Comparison of ENCODE assay signal across 23 mouse cellular contexts in genomic region chr4:126482951-126483350, GRCm38 (mm10). TPM values are rescaled to one million over a fixed set of nuclear protein-coding genes. Genes with fewer than 3 reads are reported as not detected.
DNase-seq lines count a peak whose midpoint lies in the region; ATAC-seq and TF ChIP-seq lines count a peak whose summit lies in the region.
"Had no signal": no experiment of that assay in that cellular context is flagged by ENCODE, and none has a peak within 500 bp of the region (broad histone marks: within the 10 kb centered on the region; RNA-seq: fewer than 3 reads in every experiment).

No protein-coding gene starts in this region.

- no peak overlapping the region for H3K4me3 ChIP-seq in liver, embryonic 11.5 days (ENCODE audit: low read depth, low read length)
- no peak overlapping the region for H3K4me3 ChIP-seq in liver, postnatal 0 days (ENCODE audit: low read depth, low read length)
- H3K4me3 ChIP-seq in CH12.LX (replicated peaks in 1 of 3; ENCODE audit: low read depth in 2 of 3, low read length in 2 of 3, poor library complexity in 1 of 3): no peak overlapping the region
- no peak overlapping the region for H3K4me3 ChIP-seq in limb, embryonic 10.5 days
- H3K4me3 ChIP-seq: embryonic facial prominence, embryonic 10.5 days; embryonic facial prominence, embryonic 13.5 days; erythroblast, embryonic 14.5 days; forebrain, embryonic 12.5 days; forebrain, embryonic 15.5 days; hindbrain, embryonic 12.5 days; hindbrain, embryonic 15.5 days had no signal

- TF ChIP-seq RAD21 in CH12.LX (IDR thresholded peaks at IDR 0.05; ENCODE audit: low read depth, low read length): no peak

- no peak for ATAC-seq in liver, embryonic 11.5 days (replicated peaks; ENCODE audit: low FRiP score)
- no peak for ATAC-seq in liver, postnatal 0 days
- ATAC-seq: CD4-positive, CD25-positive, alpha-beta regulatory T cell, adult 4 months; forebrain, embryonic 15.5 days had no signal

- no peaks in the 10 kb centered on the region for H3K36me3 ChIP-seq in liver, embryonic 11.5 days (ENCODE audit: control insufficient read depth, insufficient read depth, low read length)
- no peaks in the 10 kb centered on the region for H3K36me3 ChIP-seq in liver, postnatal 0 days (replicated peaks; ENCODE audit: insufficient read depth, low read length)
- no peaks in the 10 kb centered on the region for H3K36me3 ChIP-seq in CH12.LX (replicated peaks in 1 of 2; ENCODE audit: control insufficient read depth in 1 of 2, insufficient read depth in 1 of 2, low read length in 1 of 2)
- H3K36me3 ChIP-seq in limb, embryonic 10.5 days: no peaks in the 10 kb centered on the region
- H3K36me3 ChIP-seq: embryonic facial prominence, embryonic 10.5 days; embryonic facial prominence, embryonic 13.5 days; forebrain, embryonic 12.5 days; forebrain, embryonic 15.5 days; G1E; hindbrain, embryonic 12.5 days; hindbrain, embryonic 15.5 days had no signal

- in situ Hi-C loops in CH12.LX (cut with MboI; ENCODE audit: low pct_ligation_motif_present, low pct_unique_long_range_greater_than_20kb, low sequenced_read_pairs): no loop called here

- no peaks in the 10 kb centered on the region for H3K9me3 ChIP-seq in liver, embryonic 11.5 days (ENCODE audit: control insufficient read depth, low read length)
- no peaks in the 10 kb centered on the region for H3K9me3 ChIP-seq in liver, postnatal 0 days (ENCODE audit: low read length)
- H3K9me3 ChIP-seq in CH12.LX (replicated peaks; ENCODE audit: low read length): no peaks in the 10 kb centered on the region
- H3K9me3 ChIP-seq in limb, embryonic 10.5 days (replicated peaks): no peaks in the 10 kb centered on the region
- H3K9me3 ChIP-seq: embryonic facial prominence, embryonic 10.5 days; embryonic facial prominence, embryonic 13.5 days; forebrain, embryonic 12.5 days; forebrain, embryonic 15.5 days; G1E; hindbrain, embryonic 12.5 days; hindbrain, embryonic 15.5 days had no signal

- no peak for TF ChIP-seq POLR2A in CH12.LX (IDR thresholded peaks at IDR 0.05; ENCODE audit: low read depth, low read length)

- H3K27me3 ChIP-seq in liver, embryonic 11.5 days (replicated peaks; ENCODE audit: control insufficient read depth, insufficient read depth, low read length): no peaks in the 10 kb centered on the region
- no peaks in the 10 kb centered on the region for H3K27me3 ChIP-seq in liver, postnatal 0 days (ENCODE audit: insufficient read depth, low read length)
- no peaks in the 10 kb centered on the region for H3K27me3 ChIP-seq in CH12.LX (replicated peaks)
- no peaks in the 10 kb centered on the region for H3K27me3 ChIP-seq in limb, embryonic 10.5 days (ENCODE audit: low read depth, poor library complexity, severe bottlenecking)
- H3K27me3 ChIP-seq: embryonic facial prominence, embryonic 13.5 days; forebrain, embryonic 12.5 days; forebrain, embryonic 15.5 days; hindbrain, embryonic 12.5 days; hindbrain, embryonic 15.5 days had no signal

- no peaks in the 10 kb centered on the region for H3K4me1 ChIP-seq in liver, embryonic 11.5 days (replicated peaks; ENCODE audit: control insufficient read depth, insufficient read depth, low read length)
- H3K4me1 ChIP-seq in liver, postnatal 0 days (ENCODE audit: insufficient read depth): no peaks in the 10 kb centered on the region
- no peaks in the 10 kb centered on the region; a peak in 1 of 4 replicates for H3K4me1 ChIP-seq in CH12.LX (ENCODE audit: control insufficient read depth in 1 of 2, insufficient read depth in 2 of 2)
- H3K4me1 ChIP-seq in limb, embryonic 10.5 days: no peaks in the 10 kb centered on the region
- H3K4me1 ChIP-seq: embryonic facial prominence, embryonic 10.5 days; embryonic facial prominence, embryonic 13.5 days; forebrain, embryonic 12.5 days; forebrain, embryonic 15.5 days; hindbrain, embryonic 12.5 days; hindbrain, embryonic 15.5 days had no signal

- dilution Hi-C loops in CH12.LX (cut with MboI; ENCODE audit: extremely low pct_ligation_motif_present, extremely low pct_unique_long_range_greater_than_20kb, low sequenced_read_pairs): no loop called here

- peak; percentile 2 for DNase-seq in liver, embryonic 11.5 days (ENCODE audit: low spot score)
- no peak for DNase-seq in liver, postnatal 0 days
- DNase-seq in CH12.LX (ENCODE audit: extremely low read depth): no peak
- DNase-seq in ES-CJ7 (ENCODE audit: low read depth, low spot score): peak; percentile 35
- peak; percentile 65 for DNase-seq in ZHBTc4 (ENCODE audit: low read depth, low spot score)
- no peak for DNase-seq in embryo, embryonic 9.5 days (ENCODE audit: extremely low spot score)
- no peak for DNase-seq in limb, embryonic 10.5 days (ENCODE audit: low spot score)
- DNase-seq: adrenal gland, postnatal 10 days; adrenal gland, postnatal 36 days; cerebellum, adult 18-20 months; cerebellum, adult 9-10 months; cerebellum, postnatal 14 days; gastrocnemius, postnatal 25 days had no signal

- no peak overlapping the region for H3K4me2 ChIP-seq in liver, embryonic 11.5 days
- H3K4me2 ChIP-seq in liver, postnatal 0 days (ENCODE audit: low read depth, low read length): no peak overlapping the region
- no peak overlapping the region for H3K4me2 ChIP-seq in CH12.LX (ENCODE audit: insufficient read depth, low read depth, poor library complexity, severe bottlenecking)
- H3K4me2 ChIP-seq: embryonic facial prominence, embryonic 13.5 days; forebrain, embryonic 12.5 days; forebrain, embryonic 15.5 days; heart, embryonic 11.5 days; hindbrain, embryonic 12.5 days; hindbrain, embryonic 15.5 days had no signal

- no peak overlapping the region for H3K9ac ChIP-seq in liver, embryonic 11.5 days (ENCODE audit: low read depth, low read length)
- no peak overlapping the region for H3K9ac ChIP-seq in liver, postnatal 0 days (replicated peaks)
- H3K9ac ChIP-seq in CH12.LX (ENCODE audit: insufficient read depth, low read depth): no peak overlapping the region
- H3K9ac ChIP-seq: embryonic facial prominence, embryonic 13.5 days; forebrain, embryonic 12.5 days; forebrain, embryonic 15.5 days; hindbrain, embryonic 12.5 days; hindbrain, embryonic 15.5 days had no signal

- TF ChIP-seq EP300 in liver, postnatal 0 days (IDR thresholded peaks at IDR 0.05; ENCODE audit: low read depth): no peak
- no peak for TF ChIP-seq EP300 in CH12.LX (IDR thresholded peaks at IDR 0.05; ENCODE audit: low read length)

- H3K27ac ChIP-seq in liver, embryonic 11.5 days (ENCODE audit: low read depth, low read length): no peak overlapping the region
- H3K27ac ChIP-seq in liver, postnatal 0 days (ENCODE audit: low read depth): no peak overlapping the region
- H3K27ac ChIP-seq in CH12.LX (ENCODE audit: insufficient read depth, low read depth): no peak overlapping the region
- H3K27ac ChIP-seq in limb, embryonic 10.5 days: no peak overlapping the region
- H3K27ac ChIP-seq: embryonic facial prominence, embryonic 10.5 days; embryonic facial prominence, embryonic 13.5 days; forebrain, embryonic 12.5 days; forebrain, embryonic 15.5 days; hindbrain, embryonic 12.5 days; hindbrain, embryonic 15.5 days had no signal

- H3K79me2 ChIP-seq in CH12.LX (replicated peaks; ENCODE audit: control insufficient read depth, extremely low read depth, insufficient read depth, poor library complexity, severe bottlenecking): no peaks in the 10 kb centered on the region

- no peak for TF ChIP-seq CTCF in liver, postnatal 0 days (IDR thresholded peaks at IDR 0.05; ENCODE audit: low read depth)
- TF ChIP-seq CTCF in CH12.LX (conservative IDR thresholded peaks at IDR 0.05 in 1 of 2, IDR thresholded peaks at IDR 0.05 in 1 of 2; ENCODE audit: low read depth in 2 of 2, low read length in 2 of 2): no peak

- 75% methylated on average over 12 of the region's 12 CpGs for WGBS in liver, embryonic 11.5 days
- WGBS in liver, postnatal 0 days (ENCODE audit: insufficient replicate concordance): 68% methylated on average over 12 of the region's 12 CpGs
- WGBS in limb, embryonic 10.5 days: 85% methylated on average over 12 of the region's 12 CpGs

TF ChIP-seq in CH12.LX, 34 proteins besides CTCF, POLR2A, EP300 and RAD21:
- TF ChIP-seq BHLHE40 (IDR thresholded peaks at IDR 0.05; ENCODE audit: low read depth, low read length): 0 out of 2 replicates have a peak, but pooled peaks have one; percentile 5
- TF ChIP-seq NRF1 (IDR thresholded peaks at IDR 0.05; ENCODE audit: low read depth, low read length): no peak
- no peak for TF ChIP-seq MAFK (IDR thresholded peaks at IDR 0.05; ENCODE audit: insufficient replicate concordance, low read length)
- no peak for TF ChIP-seq ZKSCAN1 (IDR thresholded peaks at IDR 0.05; ENCODE audit: borderline replicate concordance, low read depth, low read length)

RNA-seq across cellular contexts. Expression of gene Ago1, which starts 14.6 kb away (rescaled TPM):
- 4.1 and 4.9 TPM in 2 replicates for polyA plus RNA-seq in liver, embryonic 11.5 days (2014; fragmentation: Nextera tagmentation; extraction: Ambion mirVana)
- 0.94 and 0.97 TPM in 2 replicates for polyA plus RNA-seq in liver, postnatal 0 days (2015; fragmentation: Nextera tagmentation; extraction: Ambion mirVana)
- total RNA-seq in CH12.LX (2012; rRNA removed) (10.8 and 10.9 TPM in 2 replicates), CH12.LX (2014; rRNA removed) (6.2 and 6.9 TPM in 2 replicates)
- 23.1 and 29.0 TPM in 2 replicates for polyA plus RNA-seq in CH12.LX (2012; ENCODE audit: insufficient read length, low read depth)
- 4.8 and 5.9 TPM in 2 replicates for polyA plus RNA-seq in limb, embryonic 10.5 days (2016; fragmentation: Nextera tagmentation; extraction: Ambion mirVana)

RNA-seq across cellular contexts. Expression of gene Ago4, which starts 50.3 kb away (rescaled TPM):
- polyA plus RNA-seq in liver, embryonic 11.5 days (2014; fragmentation: Nextera tagmentation; extraction: Ambion mirVana): 0.29 and 0.30 TPM in 2 replicates
- 0.38 and 0.63 TPM in 2 replicates for polyA plus RNA-seq in liver, postnatal 0 days (2015; fragmentation: Nextera tagmentation; extraction: Ambion mirVana)
- 1.3 and 2.6 TPM in 2 replicates for total RNA-seq in CH12.LX (2012; rRNA removed)
- total RNA-seq in CH12.LX (2014; rRNA removed): 1.2 and 1.5 TPM in 2 replicates
- polyA plus RNA-seq in CH12.LX (2012; ENCODE audit: insufficient read length, low read depth): 1.3 TPM in 2 replicates
- 0.89 and 1.2 TPM in 2 replicates for polyA plus RNA-seq in limb, embryonic 10.5 days (2016; fragmentation: Nextera tagmentation; extraction: Ambion mirVana)
- polyA plus RNA-seq: erythroblast, embryonic 14.5 days; G1E had no signal

RNA-seq across cellular contexts. Expression of gene Ago3, which starts 53.6 kb away (rescaled TPM):
- polyA plus RNA-seq in liver, embryonic 11.5 days (2014; fragmentation: Nextera tagmentation; extraction: Ambion mirVana): 9.2 and 15.2 TPM in 2 replicates
- polyA plus RNA-seq in liver, postnatal 0 days (2015; fragmentation: Nextera tagmentation; extraction: Ambion mirVana): 3.8 and 5.2 TPM in 2 replicates
- total RNA-seq in CH12.LX (2012; rRNA removed): 6.7 and 6.9 TPM in 2 replicates
- total RNA-seq in CH12.LX (2014; rRNA removed): 4.6 and 5.3 TPM in 2 replicates
- polyA plus RNA-seq in CH12.LX (2012; ENCODE audit: insufficient read length, low read depth): 3.8 and 5.3 TPM in 2 replicates
- polyA plus RNA-seq in limb, embryonic 10.5 days (2016; fragmentation: Nextera tagmentation; extraction: Ambion mirVana): 12.4 and 18.5 TPM in 2 replicates

Comparison
In these comparisons a context has a peak if more than half of its experiments do, and no peak if none do; other contexts are left out.
1. DNase-seq: peak in liver, embryonic 11.5 days (single experiment), ES-CJ7 (single experiment) and ZHBTc4 (single experiment); none in liver, postnatal 0 days (single experiment), CH12.LX (single experiment), embryo, embryonic 9.5 days (single experiment) and limb, embryonic 10.5 days (single experiment).